Mouse (Mus musculus) hindbrain, embryonic 10.5 days (tissue): ENCODE results near the gene Ifnar2. TPM values are rescaled to one million over a fixed set of nuclear protein-coding genes. Genes with fewer than 3 reads are reported as not detected.

Experiments used
- DNase-seq: peaks from one replicate; pipeline ENCODE4 v3.0.0-alpha.2; 2017; ENCODE audit warnings: low spot score
- H3K27ac ChIP-seq: fragments of 300-500 bp; sonication (generic); 2 replicates; pipeline ENCODE4 v1.5.1; 2016; ENCODE audit warnings: mild to moderate bottlenecking, moderate library complexity
- H3K27me3 ChIP-seq: fragments of 300-500 bp; sonication (generic); 2 replicates; pipeline ENCODE4 v1.6.1; 2016; ENCODE audit warnings: mild to moderate bottlenecking; ENCODE audit not compliant: poor library complexity, insufficient read depth, severe bottlenecking
- H3K36me3 ChIP-seq: fragments of 300-500 bp; sonication (generic); 2 replicates; pipeline ENCODE4 v1.6.1; 2016; ENCODE audit warnings: mild to moderate bottlenecking, moderate library complexity
- H3K4me1 ChIP-seq: fragments of 300-500 bp; sonication (generic); replicated peaks from 2 replicates; pipeline ENCODE4 v1.6.1; 2016; ENCODE audit warnings: mild to moderate bottlenecking
- H3K4me3 ChIP-seq: fragments of 300-500 bp; sonication (generic); 2 replicates; pipeline ENCODE4 v1.5.1; 2016; ENCODE audit warnings: mild to moderate bottlenecking, moderate library complexity
- H3K9me3 ChIP-seq: fragments of 300-500 bp; sonication (generic); 2 replicates; pipeline ENCODE4 v1.6.1; 2016; ENCODE audit warnings: mild to moderate bottlenecking, moderate library complexity
- WGBS: fragments of 180-500 bp; shearing (Covaris S2); methylation state at CpG from one replicate; pipeline ENCODE4 v1.1.7; 2016; 5-methylcytosine and 5-hydroxymethylcytosine counted together
- polyA plus RNA-seq: library from polyadenylated mRNA; unstranded; fragments of >200 nt; fragmentation: Nextera tagmentation; extraction: Ambion mirVana; gene quantifications from 2 replicates; pipeline ENCODE4 v1.2.1, GENCODE M21; 2016

Gene Ifnar2
- polyA plus RNA-seq, 1 experiment from 2014 or later = 29.3 TPM

GRCm38 (mm10) chr16:91384221-91384620 is 11.6 kb downstream of the Ifnar2 start:
- H3K27me3 ChIP-seq = no peaks in the 10 kb centered on the region
- no peak overlapping the region for H3K27ac ChIP-seq
- H3K4me1 ChIP-seq = peaks cover 2% of the 10 kb centered on the region
- 0 out of 2 replicates have a peak, but pooled peaks cover 2% of the 10 kb centered on the region for H3K9me3 ChIP-seq
- H3K36me3 ChIP-seq = peaks cover 50% of the 10 kb centered on the region
- DNase-seq = no peak
- 89% methylated on average over 4 of the region's 4 CpGs for WGBS
- no peak overlapping the region for H3K4me3 ChIP-seq

- H3K9me3 ChIP-seq = 0 out of 2 replicates have a peak, but pooled peaks cover 7% of the 10 kb centered on the region
- H3K4me3 ChIP-seq = no peak overlapping the region
- WGBS = 62% methylated on average over 10 of the region's 10 CpGs
- no peak overlapping the region for H3K27ac ChIP-seq
- no peak for DNase-seq
- H3K27me3 ChIP-seq = no peaks in the 10 kb centered on the region
- H3K36me3 ChIP-seq = peaks cover 60% of the 10 kb centered on the region
- no peaks in the 10 kb centered on the region for H3K4me1 ChIP-seq
Measured at GRCm38 (mm10) chr16:91385621-91386020, 13.0 kb downstream of the Ifnar2 start.

GRCm38 (mm10) chr16:91386419-91387120 is 14.0 kb downstream of the Ifnar2 start:
- peaks cover 61% of the 10 kb centered on the region for H3K36me3 ChIP-seq

GRCm38 (mm10) chr16:91387121-91387486 is 14.5 kb downstream of the Ifnar2 start:
- 0 out of 2 replicates have a peak, but pooled peaks cover 7% of the 10 kb centered on the region for H3K9me3 ChIP-seq
- no peaks in the 10 kb centered on the region for H3K27me3 ChIP-seq
- H3K36me3 ChIP-seq = peaks cover 66% of the 10 kb centered on the region
- H3K27ac ChIP-seq = no peak overlapping the region
- H3K4me3 ChIP-seq = no peak overlapping the region
- H3K4me1 ChIP-seq = no peaks in the 10 kb centered on the region
- 86% methylated on average over 3 of the region's 3 CpGs for WGBS
- no peak for DNase-seq

More at GRCm38 (mm10) chr16:91386419-91387120, 14.0 kb downstream of the Ifnar2 start:
- H3K27me3 ChIP-seq = no peaks in the 10 kb centered on the region
- 0 out of 2 replicates have a peak, but pooled peaks cover 7% of the 10 kb centered on the region for H3K9me3 ChIP-seq
- no peak for DNase-seq
- 91% methylated on average over 10 of the region's 10 CpGs for WGBS
- H3K4me1 ChIP-seq = no peaks in the 10 kb centered on the region
- H3K4me3 ChIP-seq = no peak overlapping the region
- no peak overlapping the region for H3K27ac ChIP-seq

GRCm38 (mm10) chr16:91390100-91390499 is 17.5 kb downstream of the Ifnar2 start:
- no peak overlapping the region for H3K27ac ChIP-seq
- peaks cover 81% of the 10 kb centered on the region for H3K36me3 ChIP-seq
- no peak overlapping the region for H3K4me3 ChIP-seq
- H3K4me1 ChIP-seq = no peaks in the 10 kb centered on the region
- DNase-seq = no peak
- no peaks in the 10 kb centered on the region for H3K27me3 ChIP-seq
- 92% methylated on average over 4 of the region's 4 CpGs for WGBS
- H3K9me3 ChIP-seq = 0 out of 2 replicates have a peak, but pooled peaks cover 9% of the 10 kb centered on the region

GRCm38 (mm10) chr16:91391421-91391820 is 18.8 kb downstream of the Ifnar2 start, which contains the start of gene Gm21970:
Gene Gm21970, plus strand, starts transcription at chr16:91391721.
- Histone ChIP-seq H3K9me3 (0 out of 2 replicates have a peak, but pooled peaks cover 9% of the 10 kb centered on the region), H3K27me3 (no peaks in the 10 kb centered on the region), H3K4me3 (no peak within 1 kb of the TSS), H3K4me1 (no peaks in the 10 kb centered on the region), H3K27ac (no peak within 1 kb of the TSS), H3K36me3 (peaks cover 86% of the 10 kb centered on the region)
- WGBS = 91% methylated on average over 5 of the region's 5 CpGs
- DNase-seq = no peak

GRCm38 (mm10) chr16:91394826-91395410 is 22.3 kb downstream of the Ifnar2 start:
- Histone ChIP-seq H3K4me1 (no peaks in the 10 kb centered on the region), H3K9me3 (0 out of 2 replicates have a peak, but pooled peaks cover 2% of the 10 kb centered on the region), H3K36me3 (peaks cover 60% of the 10 kb centered on the region), H3K27me3 (no peaks in the 10 kb centered on the region), H3K4me3 (no peak overlapping the region), H3K27ac (no peak overlapping the region)
- WGBS = 88% methylated on average over 4 of the region's 4 CpGs
- no peak for DNase-seq

GRCm38 (mm10) chr16:91395633-91396392 is 23.2 kb downstream of the Ifnar2 start:
- no peaks in the 10 kb centered on the region for H3K4me1 ChIP-seq
- H3K27ac ChIP-seq = no peak overlapping the region
- H3K9me3 ChIP-seq = 0 out of 2 replicates have a peak, but pooled peaks cover 2% of the 10 kb centered on the region
- peaks cover 57% of the 10 kb centered on the region for H3K36me3 ChIP-seq
- WGBS = 59% methylated on average over 8 of the region's 8 CpGs
- no peaks in the 10 kb centered on the region for H3K27me3 ChIP-seq
- no peak for DNase-seq
- H3K4me3 ChIP-seq = no peak overlapping the region

GRCm38 (mm10) chr16:91396844-91397537 is 24.4 kb downstream of the Ifnar2 start:
- Histone ChIP-seq H3K27ac (no peak overlapping the region), H3K4me3 (no peak overlapping the region), H3K4me1 (no peaks in the 10 kb centered on the region), H3K27me3 (no peaks in the 10 kb centered on the region), H3K36me3 (peaks cover 52% of the 10 kb centered on the region), H3K9me3 (0 out of 2 replicates have a peak, but pooled peaks cover 2% of the 10 kb centered on the region)
- no peak for DNase-seq
- 74% methylated on average over 10 of the region's 10 CpGs for WGBS

GRCm38 (mm10) chr16:91398030-91398429 is 25.4 kb downstream of the Ifnar2 start:
- H3K9me3 ChIP-seq = no peaks in the 10 kb centered on the region
- H3K4me1 ChIP-seq = no peaks in the 10 kb centered on the region
- H3K36me3 ChIP-seq = peaks cover 42% of the 10 kb centered on the region
- no peak for DNase-seq
- H3K27me3 ChIP-seq = no peaks in the 10 kb centered on the region
- H3K27ac ChIP-seq = no peak overlapping the region
- WGBS = 93% methylated on average over 12 of the region's 12 CpGs
- no peak overlapping the region for H3K4me3 ChIP-seq

- 95% methylated on average over 7 of the region's 7 CpGs for WGBS
- Histone ChIP-seq H3K9me3 (no peaks in the 10 kb centered on the region), H3K27me3 (no peaks in the 10 kb centered on the region), H3K27ac (no peak overlapping the region), H3K4me3 (no peak overlapping the region), H3K4me1 (no peaks in the 10 kb centered on the region), H3K36me3 (peaks cover 38% of the 10 kb centered on the region)
- DNase-seq = no peak
Measured at GRCm38 (mm10) chr16:91398944-91399343, 26.4 kb downstream of the Ifnar2 start.

GRCm38 (mm10) chr16:91401569-91402165 is 29.1 kb downstream of the Ifnar2 start:
- Histone ChIP-seq H3K9me3 (no peaks in the 10 kb centered on the region), H3K4me3 (no peak overlapping the region), H3K27ac (no peak overlapping the region), H3K4me1 (peaks cover 12% of the 10 kb centered on the region), H3K27me3 (no peaks in the 10 kb centered on the region; the same call in 1 of the 2 replicates), H3K36me3 (peaks cover 22% of the 10 kb centered on the region)
- no peak for DNase-seq
- 89% methylated on average over 6 of the region's 6 CpGs for WGBS
